Mouse (Mus musculus): ENCODE data around the gene Cdc14a.

DNA sequence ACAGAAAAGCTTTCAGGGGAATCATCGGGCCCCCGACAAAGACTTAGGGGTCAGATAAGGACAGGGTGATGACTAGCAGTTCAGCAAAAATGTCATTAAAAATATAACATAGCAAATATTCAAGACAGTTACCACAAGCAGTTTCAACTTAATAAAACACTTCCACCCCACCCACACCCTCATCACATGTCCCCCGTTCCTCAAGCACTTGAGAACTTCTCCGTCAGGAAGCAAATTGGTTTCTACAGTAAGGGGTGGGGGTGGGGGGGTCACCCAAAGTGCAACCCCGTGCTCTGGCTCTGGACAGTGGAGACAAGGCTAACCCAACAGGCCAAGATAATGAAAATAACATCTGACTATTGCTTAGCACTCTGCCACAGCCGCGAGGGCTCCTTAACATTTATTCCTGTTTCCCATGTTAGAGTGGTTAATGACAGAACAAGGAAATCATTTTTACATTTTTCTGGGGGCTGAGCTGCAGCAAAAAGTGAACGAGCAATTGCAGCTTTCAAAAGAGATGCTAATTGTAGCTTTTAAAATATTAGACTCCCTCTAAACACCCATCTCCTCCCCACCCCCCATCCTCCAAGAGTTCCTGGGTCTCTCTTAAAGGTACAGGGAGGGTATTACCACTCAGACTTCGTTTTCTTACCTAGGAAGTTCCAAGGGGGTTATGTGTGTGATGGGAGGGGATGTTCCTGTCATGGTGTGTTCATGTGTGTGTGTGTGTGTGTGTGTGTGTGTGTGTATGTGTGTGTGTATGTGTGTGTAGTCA lies 133.6 kb downstream of the Cdc14a start:
- TF ChIP-seq MYB (IDR thresholded peaks at IDR 0.05; ENCODE audit: low read depth, low read length) (no peak), CTCF (IDR thresholded peaks at IDR 0.05 in 2 of 3, conservative IDR thresholded peaks at IDR 0.05 in 1 of 3; ENCODE audit: control insufficient read depth in 1 of 3, insufficient read depth in 1 of 3, low read depth in 2 of 3, low read length in 3 of 3, poor library complexity in 1 of 3, severe bottlenecking in 1 of 3) (no peak), MXI1 (IDR thresholded peaks at IDR 0.05; ENCODE audit: low read depth, low read length) (no peak), MAZ (IDR thresholded peaks at IDR 0.05; ENCODE audit: low read depth, low read length) (no peak), HCFC1 (IDR thresholded peaks at IDR 0.05; ENCODE audit: low read depth, low read length) (no peak), ZKSCAN1 (IDR thresholded peaks at IDR 0.05; ENCODE audit: low read depth, low read length) (no peak), MYC (IDR thresholded peaks at IDR 0.05; ENCODE audit: low read depth, low read length) (no peak), RAD21 (IDR thresholded peaks at IDR 0.05; ENCODE audit: low read depth, low read length) (no peak)
